Mouse (Mus musculus) olfactory bulb, adult 2 months (tissue): ENCODE measurements around the gene Slc46a1.

Experiments
- CTCF ChIP-seq: fragments of 200-500 bp; IDR thresholded peaks from 2 replicates; pipeline ENCODE4 v1.5.1; 2012; ENCODE audit warnings: low read depth, mild to moderate bottlenecking, low read length, moderate library complexity; ENCODE audit not compliant: insufficient read depth
- POLR2A ChIP-seq: fragments of 200-500 bp; IDR thresholded peaks from 2 replicates; pipeline ENCODE4 v1.6.1; 2012; ENCODE audit warnings: mild to moderate bottlenecking, low read depth, low read length, moderate library complexity; ENCODE audit not compliant: insufficient read depth

GRCm38 (mm10) chr11:78434052-78434451, 31.4 kb upstream of the Slc46a1 start:
- TF ChIP-seq POLR2A (no peak), CTCF (no peak)
